Mouse (Mus musculus) spleen, adult 2 months (tissue): Measurements from ENCODE around the gene Olfr1373. TPM values are rescaled to one million over a fixed set of nuclear protein-coding genes. Genes with fewer than 3 reads are reported as not detected.

Experiments used
- DNase-seq, 2 experiments: peaks; one replicate each; pipeline versions ENCODE4 v3.0.0 to v3.0.0-alpha.2; 2012 to 2021; ENCODE audit warnings: low spot score in 2 of 2, low read depth in 1 of 2
- H3K27ac ChIP-seq: fragments of 200-500 bp; 2 replicates; pipeline ENCODE4 v1.5.1; 2012; ENCODE audit warnings: low read length, inconsistent platforms; ENCODE audit not compliant: insufficient read depth
- H3K27me3 ChIP-seq: fragments of 200-500 bp; 2 replicates; pipeline ENCODE4 v1.6.1; 2012; ENCODE audit warnings: mild to moderate bottlenecking, moderate library complexity, low read length, inconsistent platforms; ENCODE audit not compliant: control insufficient read depth, insufficient read depth
- H3K36me3 ChIP-seq: fragments of 200-500 bp; 2 replicates; pipeline ENCODE4 v1.6.1; 2012; ENCODE audit warnings: mild to moderate bottlenecking, low read length, inconsistent platforms; ENCODE audit not compliant: control insufficient read depth, insufficient read depth
- H3K4me1 ChIP-seq: fragments of 200-500 bp; 2 replicates; pipeline ENCODE4 v1.6.1; 2011; ENCODE audit warnings: inconsistent platforms; ENCODE audit not compliant: control insufficient read depth, insufficient read depth, insufficient read length
- H3K4me3 ChIP-seq: fragments of 200-500 bp; 2 replicates; pipeline ENCODE4 v1.5.1; 2011; ENCODE audit warnings: mild to moderate bottlenecking, inconsistent platforms; ENCODE audit not compliant: insufficient read depth, insufficient read length; ENCODE audit errors: extremely low read depth
- CTCF ChIP-seq: fragments of 200-500 bp; IDR thresholded peaks from 2 replicates; pipeline ENCODE4 v1.5.1; 2011; ENCODE audit warnings: mild to moderate bottlenecking, inconsistent platforms; ENCODE audit not compliant: insufficient read depth, insufficient read length, insufficient replicate concordance; ENCODE audit errors: extremely low read depth
- POLR2A ChIP-seq: fragments of 200-500 bp; IDR thresholded peaks from 2 replicates; pipeline ENCODE4 v1.6.1; 2011; ENCODE audit warnings: low read depth, low read length, inconsistent platforms
- WGBS: fragments of 180-500 bp; shearing (Covaris S2); methylation state at CpG from one replicate; pipeline ENCODE4 v1.1.7; 2018; 5-methylcytosine and 5-hydroxymethylcytosine counted together
- polyA plus RNA-seq: library from polyadenylated mRNA; depleted of rRNA; stranded (reverse); fragments of >200 nt; gene quantifications from 2 replicates; pipeline ENCODE4 v1.2.3, GENCODE M21; 2012

Olfr1373 gene
- polyA plus RNA-seq, 1 experiment: not detected

DNA sequence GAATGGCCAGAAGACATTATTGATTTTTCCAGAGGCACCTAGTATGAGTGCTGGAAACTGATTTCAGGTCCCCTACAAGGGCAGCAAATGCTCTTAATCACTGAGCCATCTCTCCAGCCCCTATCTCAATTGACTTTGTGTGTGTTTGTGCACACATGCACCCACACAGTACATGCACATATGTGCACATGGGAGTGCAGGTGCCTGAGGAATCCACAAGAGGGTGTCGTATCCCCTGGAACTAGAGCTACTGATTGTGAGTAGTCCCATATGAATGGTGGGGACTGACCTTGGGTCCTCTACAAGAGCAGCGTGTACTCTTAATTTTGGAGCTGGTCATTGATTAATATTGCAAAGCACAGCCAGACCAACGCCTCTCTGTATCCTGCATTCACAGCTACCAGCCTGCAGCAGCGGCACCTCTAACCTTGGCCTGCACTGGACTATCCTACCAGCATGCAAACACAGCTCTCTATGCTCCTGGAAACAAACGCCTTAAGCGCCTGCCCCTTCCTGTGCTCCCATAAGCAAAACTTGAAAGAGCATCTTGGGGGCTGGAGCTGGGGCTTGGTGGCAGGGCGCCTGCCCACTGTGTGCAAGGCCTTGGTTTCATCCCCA, 14.8 kb downstream of the Olfr1373 start:
- no peak for TF ChIP-seq POLR2A
- no peak for TF ChIP-seq CTCF
- WGBS: 87% methylated on average over 7 of the region's 7 CpGs
- no peak for DNase-seq

DNA sequence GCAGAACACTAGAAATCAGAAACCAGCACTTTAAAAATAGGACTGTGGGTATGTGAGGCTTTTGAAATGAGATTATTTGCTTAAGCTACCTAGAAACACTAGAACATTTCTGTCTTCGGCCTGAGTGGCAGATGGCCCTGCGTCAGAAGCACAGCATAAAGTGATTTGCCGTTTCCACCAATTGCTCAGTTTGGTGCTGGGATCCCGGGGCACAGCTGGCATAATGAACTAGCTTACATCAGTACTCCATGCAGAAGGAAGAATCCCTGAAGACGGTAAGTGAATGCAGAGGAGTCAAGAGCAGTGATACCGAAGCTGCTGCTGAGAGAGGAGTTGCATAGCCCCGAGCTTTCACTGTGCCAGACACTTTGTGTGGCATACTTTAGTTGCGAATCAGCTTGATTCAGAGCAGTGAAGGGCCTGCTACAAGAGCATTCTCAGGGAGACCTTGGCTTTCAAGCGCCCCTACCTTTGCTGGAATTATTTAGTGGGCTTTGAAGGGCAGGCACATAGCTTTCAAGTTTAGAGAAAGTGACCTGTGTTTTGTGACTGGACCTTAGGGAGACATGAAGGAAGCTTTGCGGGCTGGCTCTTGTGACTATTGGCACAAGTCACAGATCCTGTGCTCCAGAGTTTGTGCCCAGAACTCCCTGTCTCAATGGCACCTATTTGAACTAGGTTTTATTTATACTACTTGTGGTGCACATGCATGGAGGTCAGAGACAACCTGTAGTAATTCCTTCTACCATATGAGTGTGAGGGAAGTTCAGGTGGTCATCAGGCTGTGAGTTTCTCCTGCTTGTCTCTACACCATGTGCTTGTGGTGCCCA, 15.5 kb downstream of the Olfr1373 start:
- no peaks in the 10 kb centered on the region for H3K4me1 ChIP-seq
- TF ChIP-seq CTCF (no peak), POLR2A (no peak)
- no peak for DNase-seq
- no peaks in the 10 kb centered on the region for H3K27me3 ChIP-seq
- H3K36me3 ChIP-seq: no peaks in the 10 kb centered on the region
- no peak overlapping the region for H3K27ac ChIP-seq
- WGBS: 85% methylated on average over 10 of the region's 10 CpGs
- H3K4me3 ChIP-seq: no peak overlapping the region

More for the DNA sequence above, 14.8 kb downstream of the Olfr1373 start:
- Histone ChIP-seq H3K36me3 (no peaks in the 10 kb centered on the region), H3K27me3 (no peaks in the 10 kb centered on the region), H3K4me1 (no peaks in the 10 kb centered on the region), H3K4me3 (no peak overlapping the region), H3K27ac (no peak overlapping the region)

DNA sequence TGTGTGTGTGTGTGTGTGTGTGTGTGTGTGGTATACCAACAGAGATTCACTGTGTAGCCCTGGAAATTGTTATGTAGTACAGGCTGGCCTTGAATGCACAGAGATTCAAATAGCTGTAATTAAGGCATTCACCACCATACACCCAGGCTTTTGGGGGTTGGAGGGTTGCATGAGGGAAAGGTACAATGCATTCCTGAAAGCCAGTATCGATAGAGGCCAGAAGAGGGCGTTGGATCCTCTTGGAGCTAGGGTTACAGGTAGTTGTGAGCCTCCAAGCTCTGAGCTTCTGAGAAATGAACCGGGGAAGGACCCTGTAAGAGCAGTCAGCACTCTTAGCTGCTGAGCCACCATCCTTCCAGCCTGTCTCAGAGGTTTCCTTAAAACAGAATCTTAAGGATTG, 16.2 kb downstream of the Olfr1373 start:
- DNase-seq: no peak
- Histone ChIP-seq H3K27me3 (no peaks in the 10 kb centered on the region), H3K36me3 (peaks cover 3% of the 10 kb centered on the region), H3K27ac (no peak overlapping the region), H3K4me3 (no peak overlapping the region), H3K4me1 (no peaks in the 10 kb centered on the region)
- TF ChIP-seq CTCF (no peak), POLR2A (no peak)
- 43% methylated on average over 3 of the region's 3 CpGs for WGBS

DNA sequence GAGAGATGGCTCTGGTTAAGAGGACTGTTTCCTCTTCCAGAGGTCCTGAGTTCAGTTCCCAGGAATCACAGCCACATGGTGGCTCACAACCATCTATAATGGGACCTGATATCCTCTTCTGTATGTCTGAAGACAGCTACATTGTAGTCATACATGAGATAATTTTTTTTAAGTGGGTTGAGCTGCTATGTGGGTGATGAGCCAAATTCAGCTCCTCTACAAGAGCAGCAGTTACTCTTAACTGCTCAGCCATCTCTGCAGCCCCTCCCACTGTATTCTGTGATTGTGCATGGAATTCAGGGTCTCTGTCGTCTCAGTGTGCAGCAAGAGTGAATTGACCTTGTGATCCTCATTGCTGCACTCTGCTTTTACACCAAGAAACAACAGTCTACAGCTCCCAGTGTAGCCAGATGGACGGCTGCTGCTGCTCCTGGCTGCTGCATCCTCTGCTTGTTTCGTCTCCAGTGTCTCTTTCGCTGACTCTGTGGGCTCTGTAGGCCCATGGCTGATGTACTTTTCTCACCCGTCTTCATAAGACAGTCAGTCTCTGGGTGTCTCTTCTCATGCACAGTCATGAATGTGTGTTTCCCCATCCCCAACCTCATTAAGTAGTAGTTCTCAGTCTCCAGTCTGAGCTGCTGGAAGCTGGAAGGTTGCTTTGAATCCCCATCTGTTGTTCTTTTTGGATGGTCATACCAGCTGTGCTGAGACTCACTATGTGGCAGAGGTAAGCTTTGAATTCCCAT, 16.8 kb downstream of the Olfr1373 start:
- no peak for TF ChIP-seq CTCF
- TF ChIP-seq POLR2A: no peak
- H3K27me3 ChIP-seq: no peaks in the 10 kb centered on the region
- WGBS: 81% methylated on average over 5 of the region's 5 CpGs
- peaks cover 4% of the 10 kb centered on the region for H3K36me3 ChIP-seq
- H3K27ac ChIP-seq: no peak overlapping the region
- DNase-seq: no peak
- no peaks in the 10 kb centered on the region for H3K4me1 ChIP-seq
- H3K4me3 ChIP-seq: no peak overlapping the region

DNA sequence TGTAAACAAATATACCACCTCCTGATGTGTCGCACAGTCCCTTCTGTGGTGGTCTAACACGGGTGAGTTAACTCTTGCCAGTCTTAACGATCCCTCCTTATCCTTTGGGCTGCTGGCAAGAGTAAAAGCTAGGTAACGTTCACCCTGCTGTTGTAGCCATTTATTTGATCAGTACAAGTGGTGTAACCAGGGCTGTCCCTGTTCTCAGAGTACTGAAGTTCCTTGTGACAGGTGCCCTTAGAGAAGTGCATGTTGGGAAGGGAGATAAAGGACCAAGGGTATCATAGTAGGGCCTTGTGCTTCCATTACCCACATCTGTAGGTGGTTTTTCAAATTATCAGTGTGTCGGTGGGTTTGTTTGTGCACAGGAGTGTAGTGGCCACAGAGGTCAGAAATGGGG, 17.6 kb downstream of the Olfr1373 start:
- Histone ChIP-seq H3K4me1 (no peaks in the 10 kb centered on the region), H3K36me3 (peaks cover 6% of the 10 kb centered on the region), H3K27me3 (no peaks in the 10 kb centered on the region), H3K4me3 (no peak overlapping the region), H3K27ac (no peak overlapping the region)
- 84% methylated on average over 5 of the region's 5 CpGs for WGBS
- DNase-seq: no peak
- no peak for TF ChIP-seq POLR2A
- TF ChIP-seq CTCF: no peak

DNA sequence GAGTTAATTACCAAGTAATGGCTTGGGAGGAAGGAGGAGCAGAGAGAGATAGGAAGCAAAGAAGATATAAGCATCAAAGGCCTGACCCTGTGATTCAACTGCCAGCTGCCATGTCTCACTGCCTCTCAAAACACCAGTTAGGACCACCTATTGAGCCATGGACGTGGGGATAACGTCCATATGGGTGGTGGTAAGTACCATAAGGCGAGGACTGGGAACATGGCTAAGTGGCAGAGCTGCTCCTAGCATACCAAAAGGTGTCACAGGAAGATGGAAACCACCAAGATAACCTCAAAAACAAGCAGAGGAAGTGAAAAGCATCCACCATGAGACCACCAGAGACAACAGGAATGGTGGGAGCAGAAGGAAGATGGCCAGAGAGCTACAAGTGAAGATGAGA, 18.2 kb downstream of the Olfr1373 start:
- DNase-seq: no peak
- no peak for TF ChIP-seq CTCF
- no peak for TF ChIP-seq POLR2A
- no peak overlapping the region for H3K4me3 ChIP-seq
- no peak overlapping the region for H3K27ac ChIP-seq
- no peaks in the 10 kb centered on the region for H3K27me3 ChIP-seq
- H3K36me3 ChIP-seq: peaks cover 11% of the 10 kb centered on the region
- no peaks in the 10 kb centered on the region for H3K4me1 ChIP-seq
- 55% methylated on average over 3 of the region's 3 CpGs for WGBS

DNA sequence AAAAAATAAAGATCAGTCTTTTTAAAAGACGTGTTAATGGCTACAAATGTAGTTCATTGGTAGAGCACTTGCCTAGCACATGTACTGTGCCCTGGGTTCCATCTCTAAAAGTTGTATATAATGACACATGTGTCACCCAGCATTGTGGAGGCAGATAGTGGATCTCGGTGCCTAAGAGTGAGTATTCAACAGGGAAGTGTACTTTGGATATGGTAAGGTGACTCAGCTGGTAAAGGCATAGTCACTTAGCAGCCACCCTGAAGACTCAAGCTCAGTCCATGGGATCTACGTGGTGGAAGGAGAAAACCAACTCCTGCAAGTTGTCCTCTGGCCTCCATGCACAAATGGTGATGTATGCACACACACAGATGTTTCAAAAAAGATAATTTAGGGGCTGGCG, 20.9 kb downstream of the Olfr1373 start:
- no peak for DNase-seq
- Histone ChIP-seq H3K27me3 (no peaks in the 10 kb centered on the region), H3K27ac (no peak overlapping the region), H3K4me3 (no peak overlapping the region), H3K4me1 (no peaks in the 10 kb centered on the region), H3K36me3 (peaks cover 33% of the 10 kb centered on the region)
- 91% methylated on average over 4 of the region's 4 CpGs for WGBS
- TF ChIP-seq POLR2A: no peak
- no peak for TF ChIP-seq CTCF
